Mouse (Mus musculus): ENCODE measurements at regions not wholly inside any gene's neighbourhood (a gene's known extent, or its start where the extent isn't known, plus 50 kb on each side); places are given as distances from the start of the nearest gene placed in this dataset.

GRCm38 (mm10) chr15:52166595-52167443 lies 1717.9 kb upstream of the Gm7489 start:
- Histone ChIP-seq H3K9me3 (no peaks in the 10 kb centered on the region), H3K36me3 (no peaks in the 10 kb centered on the region), H3K4me3 (no peak overlapping the region), H3K27me3 (no peaks in the 10 kb centered on the region), H3K9ac (replicated peaks) (no peak overlapping the region), H3K27ac (replicated peaks) (no peak overlapping the region), H3K4me1 (peaks cover 7% of the 10 kb centered on the region), H3K4me2 (replicated peaks) (no peak overlapping the region)
- WGBS = 77% methylated on average over 10 of the region's 10 CpGs
- ATAC-seq (ENCODE audit: low FRiP score, low read depth) = no peak

GRCm38 (mm10) chr15:52167811-52168210 lies 1716.9 kb upstream of the Gm7489 start:
- Histone ChIP-seq H3K4me3 (no peak overlapping the region), H3K36me3 (no peaks in the 10 kb centered on the region), H3K9ac (replicated peaks) (no peak overlapping the region), H3K9me3 (no peaks in the 10 kb centered on the region), H3K27me3 (no peaks in the 10 kb centered on the region), H3K4me1 (no peaks in the 10 kb centered on the region), H3K27ac (replicated peaks) (no peak overlapping the region), H3K4me2 (replicated peaks) (no peak overlapping the region)
- ATAC-seq (ENCODE audit: low FRiP score, low read depth) = no peak
- WGBS = 86% methylated on average over 5 of the region's 5 CpGs

GRCm38 (mm10) chr15:52176951-52177350 lies 1707.8 kb upstream of the Gm7489 start:
- ATAC-seq (ENCODE audit: low FRiP score, low read depth) = no peak
- H3K9me3 ChIP-seq = no peaks in the 10 kb centered on the region
- WGBS = 90% methylated on average over 1 of the region's 1 CpGs
- H3K4me1 ChIP-seq = no peaks in the 10 kb centered on the region
- H3K27me3 ChIP-seq = no peaks in the 10 kb centered on the region
- no peaks in the 10 kb centered on the region for H3K36me3 ChIP-seq
- no peak overlapping the region for H3K9ac ChIP-seq (replicated peaks)
- H3K27ac ChIP-seq (replicated peaks) = no peak overlapping the region
- no peak overlapping the region for H3K4me3 ChIP-seq
- H3K4me2 ChIP-seq (replicated peaks) = no peak overlapping the region

GRCm38 (mm10) chr15:52178668-52179067 lies 1706.0 kb upstream of the Gm7489 start:
- 90% methylated on average over 3 of the region's 3 CpGs for WGBS
- Histone ChIP-seq H3K36me3 (no peaks in the 10 kb centered on the region), H3K27ac (replicated peaks) (no peak overlapping the region), H3K4me2 (replicated peaks) (no peak overlapping the region), H3K9ac (replicated peaks) (no peak overlapping the region), H3K27me3 (no peaks in the 10 kb centered on the region), H3K9me3 (no peaks in the 10 kb centered on the region), H3K4me3 (no peak overlapping the region), H3K4me1 (no peaks in the 10 kb centered on the region)
- ATAC-seq (ENCODE audit: low FRiP score, low read depth) = no peak

- Histone ChIP-seq H3K9me3 (no peaks in the 10 kb centered on the region), H3K4me1 (no peaks in the 10 kb centered on the region), H3K27ac (replicated peaks) (no peak overlapping the region), H3K4me2 (replicated peaks) (no peak overlapping the region), H3K9ac (replicated peaks) (no peak overlapping the region), H3K4me3 (no peak overlapping the region), H3K36me3 (no peaks in the 10 kb centered on the region), H3K27me3 (no peaks in the 10 kb centered on the region)
- ATAC-seq (ENCODE audit: low FRiP score, low read depth) = no peak
Measured at GRCm38 (mm10) chr15:52179379-52179778, 1705.3 kb upstream of the Gm7489 start.

- Histone ChIP-seq H3K27ac (replicated peaks) (no peak overlapping the region), H3K36me3 (no peaks in the 10 kb centered on the region), H3K27me3 (no peaks in the 10 kb centered on the region), H3K4me2 (replicated peaks) (no peak overlapping the region), H3K9me3 (no peaks in the 10 kb centered on the region), H3K9ac (replicated peaks) (no peak overlapping the region), H3K4me3 (no peak overlapping the region), H3K4me1 (no peaks in the 10 kb centered on the region)
- 71% methylated on average over 3 of the region's 3 CpGs for WGBS
- no peak for ATAC-seq (ENCODE audit: low FRiP score, low read depth)
Measured at GRCm38 (mm10) chr15:52191176-52191575, 1693.5 kb upstream of the Gm7489 start.

GRCm38 (mm10) chr15:52207271-52207670 lies 1677.4 kb upstream of the Gm7489 start:
- no peaks in the 10 kb centered on the region for H3K36me3 ChIP-seq
- H3K27ac ChIP-seq (replicated peaks) = no peak overlapping the region
- H3K4me1 ChIP-seq = no peaks in the 10 kb centered on the region
- no peak overlapping the region for H3K4me2 ChIP-seq (replicated peaks)
- 92% methylated on average over 3 of the region's 3 CpGs for WGBS
- no peak for ATAC-seq (ENCODE audit: low FRiP score, low read depth)
- no peak overlapping the region for H3K9ac ChIP-seq (replicated peaks)
- H3K9me3 ChIP-seq = no peaks in the 10 kb centered on the region
- no peak overlapping the region for H3K4me3 ChIP-seq
- no peaks in the 10 kb centered on the region for H3K27me3 ChIP-seq

GRCm38 (mm10) chr15:52232442-52232841 lies 1652.3 kb upstream of the Gm7489 start:
- Histone ChIP-seq H3K4me2 (replicated peaks) (no peak overlapping the region), H3K9ac (replicated peaks) (no peak overlapping the region), H3K27ac (replicated peaks) (no peak overlapping the region), H3K4me3 (no peak overlapping the region), H3K27me3 (no peaks in the 10 kb centered on the region), H3K36me3 (no peaks in the 10 kb centered on the region), H3K9me3 (no peaks in the 10 kb centered on the region), H3K4me1 (no peaks in the 10 kb centered on the region)
- no peak for ATAC-seq (ENCODE audit: low FRiP score, low read depth)
- WGBS = 90% methylated on average over 5 of the region's 5 CpGs

GRCm38 (mm10) chr15:52236220-52236619 lies 1648.5 kb upstream of the Gm7489 start:
- H3K9ac ChIP-seq (replicated peaks) = no peak overlapping the region
- no peaks in the 10 kb centered on the region for H3K36me3 ChIP-seq
- no peaks in the 10 kb centered on the region for H3K27me3 ChIP-seq
- no peaks in the 10 kb centered on the region for H3K4me1 ChIP-seq
- H3K27ac ChIP-seq (replicated peaks) = no peak overlapping the region
- H3K9me3 ChIP-seq = no peaks in the 10 kb centered on the region
- 82% methylated on average over 8 of the region's 8 CpGs for WGBS
- ATAC-seq (ENCODE audit: low FRiP score, low read depth) = no peak
- no peak overlapping the region for H3K4me2 ChIP-seq (replicated peaks)
- no peak overlapping the region for H3K4me3 ChIP-seq

- no peak overlapping the region for H3K4me2 ChIP-seq (replicated peaks)
- H3K9ac ChIP-seq (replicated peaks) = no peak overlapping the region
- no peak overlapping the region for H3K27ac ChIP-seq (replicated peaks)
- no peak for ATAC-seq (ENCODE audit: low FRiP score, low read depth)
- WGBS = 95% methylated on average over 1 of the region's 1 CpGs
- no peak overlapping the region for H3K4me3 ChIP-seq
- no peaks in the 10 kb centered on the region for H3K36me3 ChIP-seq
- H3K4me1 ChIP-seq = no peaks in the 10 kb centered on the region
- H3K9me3 ChIP-seq = no peaks in the 10 kb centered on the region
- no peaks in the 10 kb centered on the region for H3K27me3 ChIP-seq
Measured at GRCm38 (mm10) chr15:52242890-52243289, 1641.8 kb upstream of the Gm7489 start.
